25 mouse cellular contexts compared by ENCODE assay signal in genomic region chr10:10659161-10659560, GRCm38 (mm10). TPM values are rescaled to one million over a fixed set of nuclear protein-coding genes. Genes with fewer than 3 reads are reported as not detected.
DNase-seq lines count a peak whose midpoint lies in the region; ATAC-seq and TF ChIP-seq lines count a peak whose summit lies in the region.
"Had no signal": no experiment of that assay in that cellular context is flagged by ENCODE, and none has a peak within 500 bp of the region (broad histone marks: within the 10 kb centered on the region; RNA-seq: fewer than 3 reads in every experiment).

No protein-coding gene starts in this region.

- no peak for TF ChIP-seq CTCF in cerebellum, adult 2 months (IDR thresholded peaks at IDR 0.05; ENCODE audit: borderline replicate concordance, insufficient read depth, low read depth, low read length)

- no peaks in the 10 kb centered on the region for H3K36me3 ChIP-seq in heart, embryonic 12.5 days
- H3K36me3 ChIP-seq: embryonic facial prominence, embryonic 13.5 days; G1E; hindbrain, embryonic 12.5 days had no signal

- DNase-seq in cerebellum, adult 11 months = peak; percentile 27
- peak; percentile 12 to 84 for DNase-seq in cerebellum, adult 2 months
- peak; percentile 59 to 66 for DNase-seq in cerebellum, postnatal 10 days
- DNase-seq in urinary bladder, postnatal 36 days (ENCODE audit: low spot score in 2 of 2) = no peak
- no peak for DNase-seq in lung, postnatal 14 days
- DNase-seq: adrenal gland, postnatal 10 days; B cell, adult 2 months; gastrocnemius, adult 2 months; gastrocnemius, postnatal 25 days; heart, adult 11 months; heart, postnatal 10 days; heart, postnatal 4 days; kidney, adult 8-10 months had no signal

- H3K27ac ChIP-seq in cerebellum, adult 2 months (ENCODE audit: insufficient read depth, low read length) = no peak overlapping the region
- H3K27ac ChIP-seq in heart, embryonic 12.5 days (ENCODE audit: poor library complexity, severe bottlenecking) = no peak overlapping the region
- H3K27ac ChIP-seq: embryonic facial prominence, embryonic 13.5 days; forebrain, embryonic 13.5 days; gastrocnemius, adult 2 months; hindbrain, embryonic 12.5 days had no signal

- no peaks in the 10 kb centered on the region for H3K4me1 ChIP-seq in cerebellum, adult 2 months (ENCODE audit: control insufficient read depth, insufficient read depth, low read length)
- peaks cover under 1% of the 10 kb centered on the region for H3K4me1 ChIP-seq in heart, embryonic 12.5 days (replicated peaks)
- H3K4me1 ChIP-seq: embryonic facial prominence, embryonic 13.5 days; forebrain, embryonic 13.5 days; hindbrain, embryonic 12.5 days had no signal

- ATAC-seq in erythroid progenitor cell, adult 5-6 weeks (replicated peaks; ENCODE audit: low FRiP score, poor library complexity, severe bottlenecking) = no peak
- no peak for ATAC-seq in heart, embryonic 12.5 days (ENCODE audit: insufficient number of reproducible peaks, low FRiP score)
- ATAC-seq: CD4-positive, CD25-positive, alpha-beta regulatory T cell, adult 4 months; forebrain, embryonic 13.5 days; hindbrain, embryonic 16.5 days; inflammation-experienced regulatory T-cells, adult 6 months; intestine, postnatal 0 days had no signal

- H3K27me3 ChIP-seq in cerebellum, adult 2 months (ENCODE audit: control insufficient read depth, insufficient read depth, low read length) = no peaks in the 10 kb centered on the region
- no peaks in the 10 kb centered on the region for H3K27me3 ChIP-seq in heart, embryonic 12.5 days (replicated peaks)
- H3K27me3 ChIP-seq: embryonic facial prominence, embryonic 13.5 days; forebrain, embryonic 13.5 days; hindbrain, embryonic 12.5 days had no signal

- no peak overlapping the region for H3K4me3 ChIP-seq in cerebellum, adult 2 months (replicated peaks; ENCODE audit: insufficient read depth, low read depth, low read length)
- H3K4me3 ChIP-seq in heart, embryonic 12.5 days = no peak overlapping the region
- H3K4me3 ChIP-seq: embryonic facial prominence, embryonic 13.5 days; forebrain, embryonic 13.5 days; gastrocnemius, adult 2 months; hindbrain, embryonic 12.5 days had no signal

- H3K9ac ChIP-seq in heart, embryonic 12.5 days = no peak overlapping the region
- H3K9ac ChIP-seq: embryonic facial prominence, embryonic 13.5 days; forebrain, embryonic 13.5 days; hindbrain, embryonic 12.5 days had no signal

- 18% methylated on average over 3 of the region's 3 CpGs for WGBS in cerebellum, adult 2 months
- WGBS in heart, embryonic 12.5 days = 76% methylated on average over 3 of the region's 3 CpGs

- no peak for TF ChIP-seq POLR2A in cerebellum, adult 2 months (IDR thresholded peaks at IDR 0.05; ENCODE audit: borderline replicate concordance, insufficient read depth, low read length)

- H3K9me3 ChIP-seq in heart, embryonic 12.5 days (replicated peaks) = no peaks in the 10 kb centered on the region
- H3K9me3 ChIP-seq: embryonic facial prominence, embryonic 13.5 days; forebrain, embryonic 13.5 days; G1E; hindbrain, embryonic 12.5 days had no signal

- no peak overlapping the region for H3K4me2 ChIP-seq in heart, embryonic 12.5 days
- H3K4me2 ChIP-seq: embryonic facial prominence, embryonic 13.5 days; forebrain, embryonic 13.5 days; hindbrain, embryonic 12.5 days had no signal

RNA-seq across cellular contexts. Expression of gene Gm10944, which starts 22.0 kb away (rescaled TPM):
- not detected in 2 replicates for polyA plus RNA-seq in cerebellum, adult 2 months (2012; rRNA removed)
- total RNA-seq in erythroid progenitor cell, adult 5-6 weeks (2015; ENCODE audit: low replicate concordance) = not detected in 2 replicates
- total RNA-seq in erythroid progenitor cell, adult 5-6 weeks (2017; ENCODE audit: low replicate concordance) = not detected in 2 replicates
- polyA plus RNA-seq in heart, embryonic 12.5 days (2016; fragmentation: Nextera tagmentation; extraction: Ambion mirVana) = not detected in 2 replicates
- total RNA-seq: adrenal gland, postnatal 10 days; adrenal gland, postnatal 4 days; G1E; gastrocnemius, adult 2 months; gastrocnemius, postnatal 25 days; heart, postnatal 10 days; heart, postnatal 4 days had no signal
- polyA plus RNA-seq: CD4-positive, CD25-positive, alpha-beta regulatory T cell, adult 4 months; embryonic facial prominence, embryonic 13.5 days; forebrain, embryonic 13.5 days; G1E; heart, embryonic 14.5 days; hindbrain, embryonic 12.5 days; hindbrain, embryonic 16.5 days; inflammation-experienced regulatory T-cells, adult 6 months; intestine, postnatal 0 days had no signal

Comparison
In these comparisons a context has a peak if more than half of its experiments do, and no peak if none do; other contexts are left out.
1. DNase-seq: peak in cerebellum, adult 11 months (single experiment), cerebellum, adult 2 months (2 of 2) and cerebellum, postnatal 10 days (2 of 2); none in urinary bladder, postnatal 36 days (0 of 2) and lung, postnatal 14 days (single experiment).